Mouse (Mus musculus) midbrain, embryonic 12.5 days (tissue): ENCODE measurements at regions not wholly inside any gene's neighbourhood (a gene's known extent, or its start where the extent isn't known, plus 50 kb on each side); places are given as distances from the start of the nearest gene placed in this dataset. TPM values are rescaled to one million over a fixed set of nuclear protein-coding genes. Genes with fewer than 3 reads are reported as not detected.

Source experiments
- microRNA counts: library from miRNA; unstranded; fragments of <30 nt; microRNA quantifications from one replicate; lab custom pipeline; 2017
- microRNA-seq: library from miRNA; unstranded; fragments of <30 nt; microRNA quantifications from one replicate; pipeline ENCODE4, GENCODE M21; 2017

MicroRNA genes in the stretch of these regions (microRNA counts, 519-probe panel; counts per million panel counts)
- microRNA mmu-miR-101a (lab: Ali Mortazavi, UCI) = not detected

Small RNA genes lying in the stretch of these regions (microRNA-seq; reads per million reads assigned to microRNA genes)
- 405 reads per million, percentile 68 among the genes with 10 or more reads in this experiment for gene Mir101a
